Mouse (Mus musculus) heart, postnatal 0 days (tissue): Measurements from ENCODE around the gene Ift122.

Source experiments
- CTCF ChIP-seq: IDR thresholded peaks from 2 replicates; pipeline ENCODE4 v1.5.1; 2016; ENCODE audit warnings: antibody characterized with exemption, control low read depth, low read depth
- EP300 ChIP-seq: IDR thresholded peaks from 2 replicates; pipeline ENCODE4 v1.6.1; 2016; ENCODE audit warnings: antibody characterized with exemption, low read depth

DNA sequence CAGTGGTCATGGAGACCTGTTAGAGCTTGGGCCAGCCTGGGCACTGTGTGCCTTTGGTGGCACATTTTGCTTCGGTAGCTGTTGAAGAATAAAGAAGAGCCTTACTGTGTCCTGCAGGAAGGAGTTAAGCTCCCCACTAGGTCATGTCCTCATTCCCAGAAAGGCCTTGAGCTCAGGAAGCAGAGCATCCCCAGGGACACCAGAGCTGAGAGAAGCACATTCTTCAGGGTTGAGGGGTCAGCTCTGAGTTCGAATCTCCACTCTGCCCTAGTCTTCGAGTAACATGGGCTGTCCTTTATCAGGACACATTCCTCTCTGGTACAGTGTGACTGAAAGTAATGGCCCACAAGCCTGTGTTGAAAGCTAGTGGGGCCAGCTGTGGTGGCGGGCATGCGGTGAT is 66.6 kb downstream of the Ift122 start:
- TF ChIP-seq CTCF (no peak), EP300 (no peak)
